Mouse (Mus musculus) kidney, postnatal 0 days (tissue): ENCODE measurements around the gene Tmem274. TPM values are rescaled to one million over a fixed set of nuclear protein-coding genes. Genes with fewer than 3 reads are reported as not detected.

Experiments
- ATAC-seq: fragments of 200-750 bp; cut with Nextera tagmentation; replicated peaks from 2 replicates; pipeline ENCODE4 v1.8.0; 2017; ENCODE audit warnings: low read depth, moderate number of reproducible peaks, moderate TSS enrichment, moderate library complexity; ENCODE audit not compliant: low FRiP score
- DNase-seq: peaks from one replicate; pipeline ENCODE4 v3.0.0-alpha.2; 2016; ENCODE audit warnings: low spot score
- H3K27ac ChIP-seq: fragments of 300-500 bp; sonication (generic); 2 replicates; pipeline ENCODE4 v1.5.1; 2014; ENCODE audit warnings: mild to moderate bottlenecking
- H3K27me3 ChIP-seq: fragments of 300-500 bp; sonication (generic); 2 replicates; pipeline ENCODE4 v1.6.1; 2014; ENCODE audit warnings: low read length, mixed read lengths; ENCODE audit not compliant: insufficient read depth
- H3K36me3 ChIP-seq: fragments of 300-500 bp; sonication (generic); 2 replicates; pipeline ENCODE4 v1.6.1; 2014; ENCODE audit warnings: low read length, mixed read lengths; ENCODE audit not compliant: insufficient read depth
- H3K4me1 ChIP-seq: fragments of 300-500 bp; sonication (generic); replicated peaks from 2 replicates; pipeline ENCODE4 v1.6.1; 2014; ENCODE audit warnings: antibody characterized with exemption, low read length, mixed read lengths; ENCODE audit not compliant: insufficient read depth
- H3K4me2 ChIP-seq: fragments of 300-500 bp; sonication (generic); 2 replicates; pipeline ENCODE4 v1.6.1; 2014; ENCODE audit warnings: mild to moderate bottlenecking, low read length, moderate library complexity, mixed read lengths
- H3K4me3 ChIP-seq: fragments of 300-500 bp; sonication (generic); replicated peaks from 2 replicates; pipeline ENCODE4 v1.5.1; 2014; ENCODE audit warnings: low read depth, low read length
- H3K9ac ChIP-seq: fragments of 300-500 bp; sonication (generic); 2 replicates; pipeline ENCODE4 v1.6.1; 2014; ENCODE audit warnings: low read depth, low read length
- H3K9me3 ChIP-seq: fragments of 300-500 bp; sonication (generic); replicated peaks from 2 replicates; pipeline ENCODE4 v1.6.1; 2016; ENCODE audit warnings: low read length, inconsistent platforms, mixed read lengths
- CTCF ChIP-seq: IDR thresholded peaks from 2 replicates; pipeline ENCODE4 v1.5.1; 2016; ENCODE audit warnings: antibody characterized with exemption, low read depth, mild to moderate bottlenecking, moderate library complexity
- WGBS: fragments of 180-500 bp; shearing (Covaris S2); extraction: QIAGEN DNeasy Blood & Tissue Kit; methylation state at CpG from one replicate; pipeline ENCODE4 v1.1.7; 2014; 5-methylcytosine and 5-hydroxymethylcytosine counted together
- polyA plus RNA-seq: library from polyadenylated mRNA; unstranded; fragments of >200 nt; fragmentation: Nextera tagmentation; extraction: Ambion mirVana; gene quantifications from 2 replicates; pipeline ENCODE4 v1.2.1, GENCODE M21; 2015

Gene Tmem274
- polyA plus RNA-seq, 1 experiment from 2014 or later, result not detected

DNA sequence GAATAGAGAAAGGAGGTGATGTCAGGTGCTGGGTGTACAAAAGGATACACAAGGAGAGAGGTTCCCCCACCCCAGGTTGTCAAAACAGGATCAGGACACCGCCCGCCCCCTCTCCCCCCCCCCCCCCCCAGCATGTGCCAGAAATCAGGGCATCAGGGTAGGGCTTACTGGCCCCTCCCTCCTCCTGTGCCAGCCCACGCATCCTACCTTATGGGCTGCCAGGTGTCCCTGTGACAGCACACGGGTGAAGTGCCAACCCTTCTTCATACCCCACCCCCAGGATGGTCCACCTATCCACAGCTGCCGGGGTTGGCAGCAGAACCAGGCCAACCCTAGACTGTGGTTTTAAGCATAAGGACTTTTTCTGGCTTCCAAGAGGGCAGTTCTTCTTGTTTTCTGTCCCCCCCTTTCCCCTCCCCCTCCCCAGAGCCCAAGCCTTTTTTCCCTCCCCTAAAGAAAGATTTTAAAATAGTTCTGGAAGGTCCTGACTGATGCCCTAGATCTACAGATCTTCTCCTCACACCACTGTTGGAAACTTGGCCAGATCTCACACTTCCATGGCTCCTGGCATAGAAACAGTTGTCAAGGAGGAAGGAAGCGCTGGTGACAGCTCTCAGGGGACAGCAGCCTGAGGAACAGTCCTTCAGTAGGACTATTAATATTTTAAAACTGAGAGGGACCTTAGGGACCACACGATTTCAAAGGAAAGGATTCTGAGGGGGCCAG lies 15.4 kb upstream of the Tmem274 start:
- Histone ChIP-seq H3K9me3 (no peaks in the 10 kb centered on the region), H3K36me3 (no peaks in the 10 kb centered on the region), H3K27me3 (no peaks in the 10 kb centered on the region), H3K4me2 (no peak overlapping the region), H3K4me1 (no peaks in the 10 kb centered on the region), H3K4me3 (no peak overlapping the region), H3K9ac (no peak overlapping the region), H3K27ac (no peak overlapping the region)
- 46% methylated on average over 6 of the region's 7 CpGs for WGBS
- no peak for TF ChIP-seq CTCF
- ATAC-seq (peak; percentile 46; the same call in 1 of the 2 replicates), DNase-seq (no peak)

DNA sequence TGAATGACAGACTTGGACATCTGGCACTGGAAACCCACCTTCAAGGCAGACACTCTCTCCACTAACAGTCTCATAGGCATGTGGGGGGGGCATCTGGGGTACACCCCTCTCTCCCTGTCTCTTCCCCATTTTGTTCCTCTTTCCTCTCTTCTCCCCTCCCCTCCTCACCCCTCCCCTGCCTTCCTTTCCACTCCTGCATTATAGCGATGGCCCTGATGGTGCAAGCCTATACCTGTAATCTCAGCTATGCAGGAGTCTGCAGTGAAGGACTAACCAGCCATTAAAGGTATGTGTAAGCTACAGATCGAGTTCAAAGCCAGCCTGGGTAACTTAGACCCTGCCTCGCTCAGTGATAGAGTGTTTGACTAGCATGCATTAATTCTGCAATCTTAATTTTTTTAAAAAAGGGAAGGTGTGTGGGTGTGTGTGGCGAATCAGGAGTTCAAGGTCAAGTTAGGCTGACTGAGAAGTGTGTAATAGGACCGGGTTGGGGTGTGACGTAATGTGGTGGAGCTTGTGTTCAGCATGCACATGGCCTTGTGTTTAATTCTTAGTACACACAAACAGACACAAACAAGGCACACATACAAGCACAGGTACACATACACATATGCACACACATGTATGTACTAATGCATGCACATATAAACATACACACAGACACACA lies 14.7 kb upstream of the Tmem274 start:
- H3K9me3 ChIP-seq, result no peaks in the 10 kb centered on the region
- H3K4me3 ChIP-seq, result no peak overlapping the region
- TF ChIP-seq CTCF, result no peak
- H3K4me1 ChIP-seq, result no peaks in the 10 kb centered on the region
- H3K9ac ChIP-seq, result no peak overlapping the region
- no peak overlapping the region for H3K27ac ChIP-seq
- ATAC-seq, result no peak
- H3K4me2 ChIP-seq, result no peak overlapping the region
- no peaks in the 10 kb centered on the region for H3K27me3 ChIP-seq
- no peaks in the 10 kb centered on the region for H3K36me3 ChIP-seq
- no peak for DNase-seq
- WGBS, result 73% methylated on average over 6 of the region's 6 CpGs

DNA sequence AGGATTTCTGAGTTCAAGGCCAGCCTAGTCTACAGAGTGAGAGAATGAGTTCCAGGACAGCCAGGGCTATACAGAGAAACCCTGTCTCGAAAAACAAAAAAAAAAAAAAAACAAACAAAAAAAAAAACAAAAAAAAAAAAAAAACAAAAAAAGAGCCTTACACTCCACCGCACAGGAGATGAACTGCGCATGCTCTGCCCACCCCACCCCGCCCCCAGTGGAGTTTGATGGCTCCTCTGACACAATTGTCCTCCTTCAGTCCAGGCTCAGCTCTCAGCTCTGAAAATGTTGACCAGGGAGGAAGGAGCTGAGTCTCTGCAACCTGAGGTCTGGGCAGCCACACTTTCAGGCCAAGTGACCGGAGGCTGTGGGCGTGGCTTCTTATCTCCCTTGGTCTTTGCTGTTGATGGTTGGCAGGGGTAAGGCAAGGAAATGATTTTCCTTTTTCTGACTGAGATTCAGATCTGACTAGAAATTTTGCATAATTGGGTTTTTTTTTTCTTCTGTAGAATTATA lies 13.7 kb upstream of the Tmem274 start:
- WGBS, result 70% methylated on average over 6 of the region's 6 CpGs
- Histone ChIP-seq H3K4me1 (no peaks in the 10 kb centered on the region), H3K4me2 (no peak overlapping the region), H3K9me3 (no peaks in the 10 kb centered on the region), H3K4me3 (no peak overlapping the region), H3K27me3 (no peaks in the 10 kb centered on the region), H3K27ac (no peak overlapping the region), H3K36me3 (0 out of 2 replicates have a peak, but pooled peaks cover under 1% of the 10 kb centered on the region), H3K9ac (no peak overlapping the region)
- no peak for ATAC-seq
- DNase-seq, result no peak
- no peak for TF ChIP-seq CTCF

DNA sequence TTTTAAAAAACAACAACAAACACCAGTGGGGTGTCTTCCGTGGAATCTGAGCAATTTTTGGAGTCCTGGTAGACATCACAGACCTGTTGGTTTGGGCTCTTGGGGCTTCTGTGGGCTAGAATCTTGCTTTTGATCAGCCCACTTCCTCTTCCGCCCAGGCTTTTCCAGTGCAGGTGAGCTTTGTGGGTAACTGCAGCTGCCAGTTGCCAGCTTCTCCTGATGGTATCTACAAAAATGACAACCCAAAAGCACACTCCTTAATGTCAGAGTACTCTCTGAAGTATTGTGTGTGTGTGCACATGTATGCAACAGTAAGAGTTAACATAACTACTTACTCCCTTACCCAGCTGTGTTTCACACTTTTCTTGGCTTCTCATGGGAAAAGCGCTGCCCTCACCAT lies 7.6 kb upstream of the Tmem274 start:
- H3K4me2 ChIP-seq, result no peak overlapping the region
- WGBS, result 88% methylated on average over 3 of the region's 3 CpGs
- H3K27ac ChIP-seq, result no peak overlapping the region
- no peak overlapping the region for H3K4me3 ChIP-seq
- no peaks in the 10 kb centered on the region for H3K27me3 ChIP-seq
- H3K36me3 ChIP-seq, result 0 out of 2 replicates have a peak, but pooled peaks cover 14% of the 10 kb centered on the region
- TF ChIP-seq CTCF, result no peak
- no peaks in the 10 kb centered on the region for H3K4me1 ChIP-seq
- H3K9ac ChIP-seq, result no peak overlapping the region
- ATAC-seq (no peak), DNase-seq (no peak)
- H3K9me3 ChIP-seq, result no peaks in the 10 kb centered on the region

DNA sequence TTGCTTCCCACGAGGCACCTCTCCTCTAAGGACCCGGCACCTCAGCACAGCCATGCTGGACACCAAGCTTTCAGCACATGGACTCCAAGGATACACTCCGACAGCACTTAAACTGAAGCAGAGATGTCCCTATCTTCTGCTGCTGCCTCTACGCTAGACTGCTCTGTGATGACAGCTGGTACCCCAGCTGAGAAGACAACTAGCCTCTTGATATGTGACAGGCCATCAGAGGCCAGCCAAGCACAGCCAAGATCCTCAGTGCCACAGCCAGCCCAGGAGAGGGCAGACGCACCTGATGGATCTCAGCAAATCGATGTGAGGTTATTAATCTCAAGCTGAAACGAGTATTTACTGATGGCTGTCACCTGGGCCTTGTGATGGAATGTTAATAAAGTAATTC lies 2.1 kb upstream of the Tmem274 start:
- Histone ChIP-seq H3K4me3 (no peak overlapping the region), H3K9me3 (no peaks in the 10 kb centered on the region), H3K27me3 (no peaks in the 10 kb centered on the region), H3K9ac (no peak overlapping the region), H3K27ac (no peak overlapping the region), H3K36me3 (0 out of 2 replicates have a peak, but pooled peaks cover 8% of the 10 kb centered on the region), H3K4me2 (no peak overlapping the region), H3K4me1 (no peaks in the 10 kb centered on the region)
- WGBS, result 47% methylated on average over 7 of the region's 7 CpGs
- TF ChIP-seq CTCF, result no peak
- no peak for ATAC-seq
- peak; percentile 11 for DNase-seq

DNA sequence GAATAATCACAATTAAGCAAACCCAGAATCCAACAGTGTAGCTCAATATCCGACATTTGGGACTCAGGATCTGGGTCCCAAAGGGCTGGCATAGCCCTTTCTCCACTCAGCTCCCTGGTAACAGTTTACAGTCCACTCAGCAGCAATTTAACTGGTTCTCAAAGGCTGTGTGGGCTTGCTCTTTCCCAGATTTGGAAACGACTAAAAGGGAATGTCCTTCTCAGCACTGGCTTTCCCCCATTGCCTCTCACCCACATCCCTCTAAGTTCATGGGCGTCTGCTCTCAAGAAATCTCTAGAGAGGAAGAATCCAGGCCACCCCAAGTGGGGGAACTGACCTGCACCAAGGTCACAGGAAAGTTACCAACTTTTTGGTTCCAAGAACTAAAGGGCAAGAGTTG lies 7.4 kb downstream of the Tmem274 start:
- DNase-seq (peak; percentile 63), ATAC-seq (peak; percentile 23; the same call in 1 of the 2 replicates)
- Histone ChIP-seq H3K4me1 (peaks cover 5% of the 10 kb centered on the region; the same call in 1 of the 2 replicates), H3K27me3 (no peaks in the 10 kb centered on the region), H3K4me3 (peak overlapping the region; percentile 75), H3K4me2 (peak overlapping the region; percentile 73), H3K9me3 (no peaks in the 10 kb centered on the region), H3K36me3 (peaks cover 20% of the 10 kb centered on the region), H3K27ac (peak overlapping the region; percentile 77), H3K9ac (peak overlapping the region; percentile 78)
- no peak for TF ChIP-seq CTCF
- whole genome bisulfite sequencing, result 43% methylated on average over 3 of the region's 3 CpGs
